Mouse (Mus musculus): ENCODE measurements around the gene Klhdc3.

GRCm38 (mm10) chr17:46725273-46725672 lies 44.6 kb upstream of the Klhdc3 start:
- TF ChIP-seq FLI1 (IDR thresholded peaks at IDR 0.05; ENCODE audit: low read length) (no peak), GATA1 (IDR thresholded peaks at IDR 0.05; ENCODE audit: borderline replicate concordance, low read length) (no peak)
